In genomic region chr5:124432398-124433012, GRCm38 (mm10) we compare ENCODE assay signal across 7 mouse cellular contexts. TPM values are rescaled to one million over a fixed set of nuclear protein-coding genes. Genes with fewer than 3 reads are reported as not detected.
DNase-seq lines count a peak whose midpoint lies in the region; ATAC-seq and TF ChIP-seq lines count a peak whose summit lies in the region.

No protein-coding gene starts in this region.

- peak; percentile 81 for ATAC-seq in forebrain, embryonic 15.5 days (replicated peaks)
- ATAC-seq in hindbrain, embryonic 13.5 days (ENCODE audit: low FRiP score), result 0 out of 2 replicates have a peak, but pooled peaks have one; percentile 54
- ATAC-seq in lung, embryonic 14.5 days (ENCODE audit: insufficient read depth), result peak; percentile 79

- H3K4me3 ChIP-seq in bone marrow, adult 2 months (replicated peaks; ENCODE audit: control insufficient read depth, low read depth, low read length), result no peak overlapping the region
- H3K4me3 ChIP-seq in forebrain, embryonic 15.5 days, result no peak overlapping the region
- no peak overlapping the region for H3K4me3 ChIP-seq in hindbrain, embryonic 13.5 days
- H3K4me3 ChIP-seq in lung, embryonic 14.5 days (ENCODE audit: low read depth, low read length), result no peak overlapping the region

- H3K4me2 ChIP-seq in forebrain, embryonic 15.5 days (replicated peaks), result no peak overlapping the region
- H3K4me2 ChIP-seq in hindbrain, embryonic 13.5 days, result no peak overlapping the region
- H3K4me2 ChIP-seq in lung, embryonic 14.5 days, result no peak overlapping the region

- peak; percentile 32 for TF ChIP-seq CTCF in bone marrow, adult 2 months (IDR thresholded peaks at IDR 0.05; ENCODE audit: control insufficient read depth, insufficient read depth, low read length)
- TF ChIP-seq CTCF in lung, embryonic 14.5 days (IDR thresholded peaks at IDR 0.05; ENCODE audit: low read depth), result peak; percentile 87

- no peaks in the 10 kb centered on the region for H3K27me3 ChIP-seq in forebrain, embryonic 15.5 days
- H3K27me3 ChIP-seq in hindbrain, embryonic 13.5 days, result no peaks in the 10 kb centered on the region; the same call in 1 of the 2 replicates
- no peaks in the 10 kb centered on the region for H3K27me3 ChIP-seq in lung, embryonic 14.5 days (ENCODE audit: insufficient read depth, low read length)

- H3K36me3 ChIP-seq in forebrain, embryonic 15.5 days, result no peaks in the 10 kb centered on the region
- H3K36me3 ChIP-seq in hindbrain, embryonic 13.5 days, result no peaks in the 10 kb centered on the region
- no peaks in the 10 kb centered on the region for H3K36me3 ChIP-seq in lung, embryonic 14.5 days (ENCODE audit: insufficient read depth)

- no peak for TF ChIP-seq POLR2A in bone marrow, adult 2 months (IDR thresholded peaks at IDR 0.05; ENCODE audit: borderline replicate concordance, control insufficient read depth, low read depth, low read length)

- H3K9ac ChIP-seq in forebrain, embryonic 15.5 days (replicated peaks), result no peak overlapping the region
- no peak overlapping the region for H3K9ac ChIP-seq in hindbrain, embryonic 13.5 days
- no peak overlapping the region for H3K9ac ChIP-seq in lung, embryonic 14.5 days

- no peaks in the 10 kb centered on the region for H3K4me1 ChIP-seq in bone marrow, adult 2 months (ENCODE audit: control insufficient read depth, insufficient read depth, low read length)
- no peaks in the 10 kb centered on the region for H3K4me1 ChIP-seq in forebrain, embryonic 15.5 days
- H3K4me1 ChIP-seq in hindbrain, embryonic 13.5 days (replicated peaks), result no peaks in the 10 kb centered on the region
- no peaks in the 10 kb centered on the region for H3K4me1 ChIP-seq in lung, embryonic 14.5 days (ENCODE audit: insufficient read depth)

- DNase-seq in ES-CJ7 (ENCODE audit: low read depth, low spot score), result peak; percentile 59
- peak; percentile 56 to 83 for DNase-seq in layer of hippocampus, adult 8-10 months (ENCODE audit: low spot score in 2 of 2)
- DNase-seq in lung, embryonic 14.5 days, result peak; percentile 84
- DNase-seq in retina, embryonic 14.5 days (ENCODE audit: low spot score), result peak; percentile 85

- H3K9me3 ChIP-seq in forebrain, embryonic 15.5 days, result no peaks in the 10 kb centered on the region
- no peaks in the 10 kb centered on the region for H3K9me3 ChIP-seq in hindbrain, embryonic 13.5 days
- no peaks in the 10 kb centered on the region for H3K9me3 ChIP-seq in lung, embryonic 14.5 days (ENCODE audit: low read depth, low read length)

- no peak overlapping the region for H3K27ac ChIP-seq in bone marrow, adult 2 months (ENCODE audit: control insufficient read depth, insufficient read depth, low read depth, low read length, poor library complexity)
- H3K27ac ChIP-seq in forebrain, embryonic 15.5 days (replicated peaks), result no peak overlapping the region
- no peak overlapping the region for H3K27ac ChIP-seq in hindbrain, embryonic 13.5 days
- no peak overlapping the region for H3K27ac ChIP-seq in lung, embryonic 14.5 days (ENCODE audit: low read depth)

RNA-seq across cellular contexts. Expression of gene Sbno1, which starts 6.7 kb away (rescaled TPM):
- 26.5 and 50.4 TPM in 2 replicates for polyA plus RNA-seq in bone marrow, adult 2 months (2011; ENCODE audit: insufficient read depth, insufficient read length, low replicate concordance, missing spikeins)
- polyA plus RNA-seq in forebrain, embryonic 15.5 days (2015; fragmentation: Nextera tagmentation; extraction: Ambion mirVana), result 101 and 111 TPM in 2 replicates
- polyA plus RNA-seq in hindbrain, embryonic 13.5 days (2015; fragmentation: Nextera tagmentation; extraction: Ambion mirVana), result 108 and 115 TPM in 2 replicates
- 100 to 1,000 TPM; 135 to 183 (median 148) TPM for total RNA-seq in layer of hippocampus, adult 8-10 months (2022)
- polyA plus RNA-seq in lung, embryonic 14.5 days (2014; fragmentation: Nextera tagmentation; extraction: Ambion mirVana), result 85.6 and 88.6 TPM in 2 replicates

RNA-seq across cellular contexts. Expression of gene Kmt5a, which starts 7.2 kb away (rescaled TPM):
- polyA plus RNA-seq in bone marrow, adult 2 months (2011; ENCODE audit: insufficient read depth, insufficient read length, low replicate concordance, missing spikeins), result 100.0 and 137 TPM in 2 replicates
- polyA plus RNA-seq in forebrain, embryonic 15.5 days (2015; fragmentation: Nextera tagmentation; extraction: Ambion mirVana), result 36.3 and 56.7 TPM in 2 replicates
- 18.0 and 20.6 TPM in 2 replicates for polyA plus RNA-seq in hindbrain, embryonic 13.5 days (2015; fragmentation: Nextera tagmentation; extraction: Ambion mirVana)
- total RNA-seq in layer of hippocampus, adult 8-10 months (2022), result 10 to 100 TPM; 58.2 to 72.4 (median 64.4) TPM
- polyA plus RNA-seq in lung, embryonic 14.5 days (2014; fragmentation: Nextera tagmentation; extraction: Ambion mirVana), result 87.7 and 97.5 TPM in 2 replicates

RNA-seq across cellular contexts. Expression of gene Rilpl2, which starts 45.7 kb away (rescaled TPM):
- 13.5 and 18.3 TPM in 2 replicates for polyA plus RNA-seq in bone marrow, adult 2 months (2011; ENCODE audit: insufficient read depth, insufficient read length, low replicate concordance, missing spikeins)
- 26.3 and 27.8 TPM in 2 replicates for polyA plus RNA-seq in forebrain, embryonic 15.5 days (2015; fragmentation: Nextera tagmentation; extraction: Ambion mirVana)
- 21.2 and 23.8 TPM in 2 replicates for polyA plus RNA-seq in hindbrain, embryonic 13.5 days (2015; fragmentation: Nextera tagmentation; extraction: Ambion mirVana)
- 10 to 100 TPM; 15.5 to 21.0 (median 17.2) TPM for total RNA-seq in layer of hippocampus, adult 8-10 months (2022)
- 28.7 and 29.2 TPM in 2 replicates for polyA plus RNA-seq in lung, embryonic 14.5 days (2014; fragmentation: Nextera tagmentation; extraction: Ambion mirVana)

RNA-seq across cellular contexts. Expression of gene Snrnp35, which starts 50.4 kb away (rescaled TPM):
- 12.7 and 24.2 TPM in 2 replicates for polyA plus RNA-seq in bone marrow, adult 2 months (2011; ENCODE audit: insufficient read depth, insufficient read length, low replicate concordance, missing spikeins)
- 24.9 and 26.0 TPM in 2 replicates for polyA plus RNA-seq in forebrain, embryonic 15.5 days (2015; fragmentation: Nextera tagmentation; extraction: Ambion mirVana)
- 22.5 and 27.5 TPM in 2 replicates for polyA plus RNA-seq in hindbrain, embryonic 13.5 days (2015; fragmentation: Nextera tagmentation; extraction: Ambion mirVana)
- total RNA-seq in layer of hippocampus, adult 8-10 months (2022), result 10 to 100 TPM; 25.7 to 31.5 (median 28.6) TPM
- 10.7 and 10.8 TPM in 2 replicates for polyA plus RNA-seq in lung, embryonic 14.5 days (2014; fragmentation: Nextera tagmentation; extraction: Ambion mirVana)
